Mouse (Mus musculus) erythroblast, embryonic 14.5 days (primary cell): ENCODE measurements at regions not wholly inside any gene's neighbourhood (a gene's known extent, or its start where the extent isn't known, plus 50 kb on each side); places are given as distances from the start of the nearest gene placed in this dataset.

Source experiments
- GATA1 ChIP-seq: IDR thresholded peaks from 2 replicates; pipeline ENCODE4 v1.6.1; 2012; ENCODE audit warnings: low read length, inconsistent platforms, mixed read lengths
- TAL1 ChIP-seq: IDR thresholded peaks from 3 replicates; pipeline ENCODE4 v1.6.1; 2012; ENCODE audit warnings: low read length, inconsistent platforms, mixed read lengths

GRCm38 (mm10) chr13:102113941-102114340 lies 345.9 kb upstream of the Pik3r1 start:
- TF ChIP-seq TAL1 (no peak), GATA1 (no peak)
